Mouse (Mus musculus) thymus, adult 18-20 months (tissue): Measurements from ENCODE around the gene Trim11.

Experiments
- DNase-seq, 2 experiments: peaks; one replicate each; pipeline ENCODE4 v3.0.0; 2022; ENCODE audit warnings: mixed read lengths in 2 of 2

Trim11 gene

GRCm38 (mm10) chr11:58981541-58982447 lies 3.9 kb downstream of the Trim11 start:
- peak; percentile 76 to 82 for DNase-seq

- peak; percentile 68 to 80 for DNase-seq
These were observed 4.7 kb downstream of the Trim11 start for GRCm38 (mm10) chr11:58982471-58983097.

- DNase-seq = no peak
These were observed 5.9 kb downstream of the Trim11 start for GRCm38 (mm10) chr11:58983691-58984341.

GRCm38 (mm10) chr11:58984657-58985056 lies 6.8 kb downstream of the Trim11 start:
- DNase-seq = peak in 1 of 2 experiments; percentile 45

- DNase-seq = no peak
These were observed 7.5 kb downstream of the Trim11 start for GRCm38 (mm10) chr11:58985299-58985917.

GRCm38 (mm10) chr11:58989166-58989565 lies 11.3 kb downstream of the Trim11 start:
- no peak for DNase-seq

GRCm38 (mm10) chr11:58990141-58990540 lies 12.2 kb downstream of the Trim11 start:
- no peak for DNase-seq

GRCm38 (mm10) chr11:58990794-58991193 lies 12.9 kb downstream of the Trim11 start:
- DNase-seq = no peak

- no peak for DNase-seq
These were observed 14.0 kb downstream of the Trim11 start for GRCm38 (mm10) chr11:58991911-58992310.

- no peak for DNase-seq
These were observed 15.3 kb downstream of the Trim11 start for GRCm38 (mm10) chr11:58993091-58993670.

GRCm38 (mm10) chr11:58994337-58994826 lies 16.5 kb downstream of the Trim11 start:
- peak; percentile 29 to 42 for DNase-seq

- no peak for DNase-seq
These were observed 17.3 kb downstream of the Trim11 start for GRCm38 (mm10) chr11:58995061-58995806.

- peak; percentile 63 to 68 for DNase-seq
These were observed 18.0 kb downstream of the Trim11 start for GRCm38 (mm10) chr11:58995807-58996370.

- no peak for DNase-seq
These were observed 19.6 kb downstream of the Trim11 start for GRCm38 (mm10) chr11:58997541-58997940.

- no peak for DNase-seq
These were observed 21.3 kb downstream of the Trim11 start for GRCm38 (mm10) chr11:58999158-58999557.

- no peak for DNase-seq
These were observed 21.9 kb downstream of the Trim11 start for GRCm38 (mm10) chr11:58999830-59000229.

- no peak for DNase-seq
These were observed 22.7 kb downstream of the Trim11 start for GRCm38 (mm10) chr11:59000635-59001034.

- no peak for DNase-seq
These were observed 24.6 kb downstream of the Trim11 start for GRCm38 (mm10) chr11:59002327-59003079.

- DNase-seq = no peak
These were observed 37.2 kb downstream of the Trim11 start for GRCm38 (mm10) chr11:59015052-59015451.

- DNase-seq = no peak
These were observed 48.5 kb downstream of the Trim11 start for GRCm38 (mm10) chr11:59026411-59026810.

GRCm38 (mm10) chr11:59029003-59029402 lies 51.1 kb downstream of the Trim11 start:
- DNase-seq = no peak
